Mouse (Mus musculus) midbrain, embryonic 12.5 days (tissue): ENCODE results near the gene Mcmbp. TPM values are rescaled to one million over a fixed set of nuclear protein-coding genes. Genes with fewer than 3 reads are reported as not detected.
A peak's percentile ranks its signal among the peaks of the same experiment; 100 is the strongest.

ENCODE experiments used
- ATAC-seq: fragments of 200-750 bp; cut with Nextera tagmentation; 2 replicates; pipeline ENCODE4 v1.8.0; 2017; ENCODE audit warnings: low read depth, moderate TSS enrichment, moderate library complexity; ENCODE audit not compliant: low FRiP score
- H3K27ac ChIP-seq: fragments of 300-500 bp; sonication (generic); replicated peaks from 2 replicates; pipeline ENCODE4 v1.5.1; 2016; ENCODE audit warnings: mild to moderate bottlenecking
- H3K27me3 ChIP-seq: fragments of 300-500 bp; sonication (generic); 2 replicates; pipeline ENCODE4 v1.6.1; 2016; ENCODE audit warnings: mild to moderate bottlenecking
- H3K36me3 ChIP-seq: fragments of 300-500 bp; sonication (generic); 2 replicates; pipeline ENCODE4 v1.6.1; 2016
- H3K4me1 ChIP-seq: fragments of 300-500 bp; sonication (generic); 2 replicates; pipeline ENCODE4 v1.6.1; 2016
- H3K4me2 ChIP-seq: fragments of 300-500 bp; sonication (generic); replicated peaks from 2 replicates; pipeline ENCODE4 v1.6.1; 2016; ENCODE audit warnings: mild to moderate bottlenecking, moderate library complexity
- H3K4me3 ChIP-seq: fragments of 300-500 bp; sonication (generic); 2 replicates; pipeline ENCODE4 v1.5.1; 2016; ENCODE audit warnings: mild to moderate bottlenecking
- H3K9ac ChIP-seq: fragments of 300-500 bp; sonication (generic); replicated peaks from 2 replicates; pipeline ENCODE4 v1.6.1; 2016; ENCODE audit warnings: mild to moderate bottlenecking, moderate library complexity
- H3K9me3 ChIP-seq: fragments of 300-500 bp; sonication (generic); 2 replicates; pipeline ENCODE4 v1.6.1; 2016; ENCODE audit warnings: mild to moderate bottlenecking
- WGBS: fragments of 180-500 bp; shearing (Covaris S2); methylation state at CpG from one replicate; pipeline ENCODE4 v1.1.7; 2016; 5-methylcytosine and 5-hydroxymethylcytosine counted together
- polyA plus RNA-seq: library from polyadenylated mRNA; unstranded; fragments of >200 nt; fragmentation: Nextera tagmentation; extraction: Ambion mirVana; gene quantifications from 2 replicates; pipeline ENCODE4 v1.2.1, GENCODE M21; 2016

The Mcmbp gene
- polyA plus RNA-seq, 1 experiment from 2014 or later = 74.8 TPM

GRCm38 (mm10) chr7:128744684-128745485, 4.6 kb upstream of the Mcmbp start, which contains the start of gene Sec23ip:
Sec23ip (plus strand) TSS chr7:128744943.
- ATAC-seq = peak; percentile 85
- under 1% methylated on average over 55 of the region's 55 CpGs for WGBS
- Histone ChIP-seq H3K36me3 (0 out of 2 replicates have a peak, but pooled peaks cover under 1% of the 10 kb centered on the region), H3K4me2 (peak within 1 kb of the TSS; percentile 70), H3K27me3 (peaks cover 10% of the 10 kb centered on the region), H3K9ac (peak within 1 kb of the TSS; percentile 96), H3K4me1 (peaks cover 17% of the 10 kb centered on the region), H3K27ac (peak within 1 kb of the TSS; percentile 54), H3K9me3 (no peaks in the 10 kb centered on the region), H3K4me3 (peak within 1 kb of the TSS; percentile 87)

- Histone ChIP-seq H3K4me3 (peak overlapping the region; percentile 87; the same call in 1 of the 2 replicates), H3K4me1 (peaks cover 21% of the 10 kb centered on the region), H3K9ac (no peak overlapping the region), H3K27ac (no peak overlapping the region), H3K27me3 (peaks cover 10% of the 10 kb centered on the region), H3K9me3 (no peaks in the 10 kb centered on the region), H3K36me3 (no peaks in the 10 kb centered on the region), H3K4me2 (peak overlapping the region; percentile 70)
- 65% methylated on average over 2 of the region's 2 CpGs for WGBS
- no peak for ATAC-seq
These were observed 3.6 kb upstream of the Mcmbp start for GRCm38 (mm10) chr7:128743898-128744297.

- Histone ChIP-seq H3K4me3 (peak overlapping the region; percentile 95), H3K9ac (peak overlapping the region; percentile 99), H3K27ac (peak overlapping the region; percentile 89), H3K4me1 (peaks cover 19% of the 10 kb centered on the region), H3K27me3 (peaks cover 10% of the 10 kb centered on the region), H3K9me3 (no peaks in the 10 kb centered on the region), H3K36me3 (0 out of 2 replicates have a peak, but pooled peaks cover 7% of the 10 kb centered on the region), H3K4me2 (peak overlapping the region; percentile 91)
- whole genome bisulfite sequencing = under 1% methylated on average over 75 of the region's 80 CpGs
- ATAC-seq = peak; percentile 53; the same call in 1 of the 2 replicates
These were observed 625 bp downstream of the Mcmbp start for GRCm38 (mm10) chr7:128739462-128740277.

GRCm38 (mm10) chr7:128739116-128739461, 1.2 kb downstream of the Mcmbp start:
- Histone ChIP-seq H3K27ac (no peak overlapping the region), H3K4me1 (peaks cover 18% of the 10 kb centered on the region), H3K27me3 (peaks cover 10% of the 10 kb centered on the region), H3K36me3 (0 out of 2 replicates have a peak, but pooled peaks cover 7% of the 10 kb centered on the region), H3K4me3 (peak overlapping the region; percentile 95), H3K9ac (peak overlapping the region; percentile 99), H3K9me3 (no peaks in the 10 kb centered on the region), H3K4me2 (peak overlapping the region; percentile 91)
- 3% methylated on average over 15 of the region's 15 CpGs for WGBS
- no peak for ATAC-seq

GRCm38 (mm10) chr7:128738041-128738440, 2.3 kb downstream of the Mcmbp start:
- no peak overlapping the region for H3K9ac ChIP-seq
- no peaks in the 10 kb centered on the region for H3K9me3 ChIP-seq
- H3K4me1 ChIP-seq = peaks cover 16% of the 10 kb centered on the region
- peak overlapping the region; percentile 95 for H3K4me3 ChIP-seq
- 81% methylated on average over 5 of the region's 5 CpGs for WGBS
- 0 out of 2 replicates have a peak, but pooled peaks cover 7% of the 10 kb centered on the region for H3K36me3 ChIP-seq
- ATAC-seq = no peak
- H3K27ac ChIP-seq = no peak overlapping the region
- peaks cover 6% of the 10 kb centered on the region; the same call in 1 of the 2 replicates for H3K27me3 ChIP-seq
- H3K4me2 ChIP-seq = peak overlapping the region; percentile 91

- Histone ChIP-seq H3K9me3 (no peaks in the 10 kb centered on the region), H3K27ac (no peak overlapping the region), H3K27me3 (no peaks in the 10 kb centered on the region), H3K9ac (no peak overlapping the region), H3K4me1 (peaks cover 13% of the 10 kb centered on the region), H3K4me3 (no peak overlapping the region), H3K36me3 (0 out of 2 replicates have a peak, but pooled peaks cover 7% of the 10 kb centered on the region), H3K4me2 (no peak overlapping the region)
- no peak for ATAC-seq
- 86% methylated on average over 2 of the region's 2 CpGs for WGBS
These were observed 8.7 kb downstream of the Mcmbp start for GRCm38 (mm10) chr7:128731585-128731984.

- Histone ChIP-seq H3K27ac (no peak overlapping the region), H3K9me3 (no peaks in the 10 kb centered on the region), H3K4me2 (no peak overlapping the region), H3K4me1 (peaks cover 19% of the 10 kb centered on the region), H3K36me3 (no peaks in the 10 kb centered on the region), H3K9ac (no peak overlapping the region), H3K4me3 (no peak overlapping the region), H3K27me3 (no peaks in the 10 kb centered on the region)
- no peak for ATAC-seq
- WGBS = 94% methylated on average over 10 of the region's 10 CpGs
These were observed 11.6 kb downstream of the Mcmbp start for GRCm38 (mm10) chr7:128728738-128729137.

GRCm38 (mm10) chr7:128727701-128728100, 12.6 kb downstream of the Mcmbp start:
- Histone ChIP-seq H3K4me3 (no peak overlapping the region), H3K36me3 (peaks cover 6% of the 10 kb centered on the region; the same call in 1 of the 2 replicates), H3K27ac (no peak overlapping the region), H3K4me1 (peaks cover 19% of the 10 kb centered on the region), H3K9ac (no peak overlapping the region), H3K9me3 (no peaks in the 10 kb centered on the region), H3K4me2 (no peak overlapping the region), H3K27me3 (no peaks in the 10 kb centered on the region)
- ATAC-seq = no peak
- 32% methylated on average over 3 of the region's 5 CpGs for WGBS

GRCm38 (mm10) chr7:128726999-128727398, 13.3 kb downstream of the Mcmbp start:
- Histone ChIP-seq H3K36me3 (peaks cover 10% of the 10 kb centered on the region; the same call in 1 of the 2 replicates), H3K27ac (no peak overlapping the region), H3K27me3 (no peaks in the 10 kb centered on the region), H3K4me2 (no peak overlapping the region), H3K9ac (no peak overlapping the region), H3K4me1 (peaks cover 19% of the 10 kb centered on the region), H3K4me3 (no peak overlapping the region), H3K9me3 (no peaks in the 10 kb centered on the region)
- no peak for ATAC-seq
- 39% methylated on average over 10 of the region's 10 CpGs for WGBS

- peaks cover 19% of the 10 kb centered on the region; the same call in 1 of the 2 replicates for H3K36me3 ChIP-seq
- H3K27ac ChIP-seq = no peak overlapping the region
- H3K9ac ChIP-seq = no peak overlapping the region
- no peak overlapping the region for H3K4me2 ChIP-seq
- WGBS = 84% methylated on average over 9 of the region's 9 CpGs
- no peak for ATAC-seq
- H3K4me3 ChIP-seq = no peak overlapping the region
- H3K4me1 ChIP-seq = peaks cover 19% of the 10 kb centered on the region
- no peaks in the 10 kb centered on the region for H3K27me3 ChIP-seq
- no peaks in the 10 kb centered on the region for H3K9me3 ChIP-seq
These were observed 15.1 kb downstream of the Mcmbp start for GRCm38 (mm10) chr7:128725189-128725588.

GRCm38 (mm10) chr7:128724761-128725160, 15.5 kb downstream of the Mcmbp start:
- no peak overlapping the region for H3K9ac ChIP-seq
- WGBS = 47% methylated on average over 4 of the region's 4 CpGs
- no peaks in the 10 kb centered on the region for H3K27me3 ChIP-seq
- no peak overlapping the region for H3K4me2 ChIP-seq
- peaks cover 22% of the 10 kb centered on the region for H3K36me3 ChIP-seq
- H3K9me3 ChIP-seq = no peaks in the 10 kb centered on the region
- no peak overlapping the region for H3K27ac ChIP-seq
- peaks cover 19% of the 10 kb centered on the region for H3K4me1 ChIP-seq
- no peak overlapping the region for H3K4me3 ChIP-seq
- ATAC-seq = peak; percentile 60; the same call in 1 of the 2 replicates

GRCm38 (mm10) chr7:128717991-128718390, 22.3 kb downstream of the Mcmbp start:
- H3K4me3 ChIP-seq = no peak overlapping the region
- 76% methylated on average over 4 of the region's 4 CpGs for WGBS
- peaks cover 77% of the 10 kb centered on the region for H3K36me3 ChIP-seq

More at GRCm38 (mm10) chr7:128717991-128718390, 22.3 kb downstream of the Mcmbp start:
- H3K4me1 ChIP-seq = no peaks in the 10 kb centered on the region
- H3K4me2 ChIP-seq = no peak overlapping the region
- no peaks in the 10 kb centered on the region for H3K9me3 ChIP-seq
- no peaks in the 10 kb centered on the region for H3K27me3 ChIP-seq
- H3K9ac ChIP-seq = no peak overlapping the region
- H3K27ac ChIP-seq = no peak overlapping the region
- no peak for ATAC-seq
